Mouse (Mus musculus) forebrain, embryonic 14.5 days (tissue): ENCODE data around the gene Snrpa. TPM values are rescaled to one million over a fixed set of nuclear protein-coding genes. Genes with fewer than 3 reads are reported as not detected.

ENCODE experiments used
- ATAC-seq: fragments of 200-750 bp; cut with Nextera tagmentation; 2 replicates; pipeline ENCODE4 v1.8.0; 2017; ENCODE audit warnings: mild to moderate bottlenecking, moderate library complexity
- DNase-seq: peaks from one replicate; pipeline ENCODE4 v3.0.0-alpha.2; 2015; ENCODE audit warnings: low spot score
- H3K27ac ChIP-seq: fragments of 300-500 bp; sonication (generic); 2 replicates; pipeline ENCODE4 v1.5.1; 2014; ENCODE audit warnings: low read depth, mild to moderate bottlenecking, control low read depth, low read length, moderate library complexity
- H3K27me3 ChIP-seq: fragments of 300-500 bp; sonication (generic); replicated peaks from 2 replicates; pipeline ENCODE4 v1.6.1; 2014; ENCODE audit warnings: low read length, control low read depth, mixed read lengths; ENCODE audit not compliant: control insufficient read depth, insufficient read depth
- H3K36me3 ChIP-seq: fragments of 300-500 bp; sonication (generic); 2 replicates; pipeline ENCODE4 v1.6.1; 2014; ENCODE audit warnings: low read length, control low read depth; ENCODE audit not compliant: control insufficient read depth, insufficient read depth
- H3K4me1 ChIP-seq: fragments of 300-500 bp; sonication (generic); 2 replicates; pipeline ENCODE4 v1.6.1; 2014; ENCODE audit warnings: antibody characterized with exemption, low read length, control low read depth; ENCODE audit not compliant: control insufficient read depth, insufficient read depth
- H3K4me2 ChIP-seq: fragments of 300-500 bp; sonication (generic); 2 replicates; pipeline ENCODE4 v1.6.1; 2014; ENCODE audit warnings: mild to moderate bottlenecking, control low read depth, low read length
- H3K4me3 ChIP-seq: fragments of 300-500 bp; sonication (generic); 2 replicates; pipeline ENCODE4 v1.5.1; 2014; ENCODE audit warnings: low read depth, low read length, control low read depth
- H3K9ac ChIP-seq: fragments of 300-500 bp; sonication (generic); 2 replicates; pipeline ENCODE4 v1.6.1; 2014; ENCODE audit warnings: mild to moderate bottlenecking, low read length, control low read depth, moderate library complexity
- H3K9me3 ChIP-seq: fragments of 300-500 bp; sonication (generic); replicated peaks from 2 replicates; pipeline ENCODE4 v1.6.1; 2016; ENCODE audit warnings: low read length, control low read depth, mixed read lengths; ENCODE audit not compliant: control insufficient read depth
- WGBS: fragments of 180-500 bp; shearing (Covaris S2); extraction: QIAGEN DNeasy Blood & Tissue Kit; methylation state at CpG from one replicate; pipeline ENCODE4 v1.1.7; 2014; 5-methylcytosine and 5-hydroxymethylcytosine counted together
- microRNA counts: library from miRNA; unstranded; fragments of <30 nt; microRNA quantifications from one replicate; lab custom pipeline; 2016
- microRNA-seq: library from miRNA; unstranded; fragments of <30 nt; microRNA quantifications from one replicate; pipeline ENCODE4, GENCODE M21; 2016
- polyA plus RNA-seq: library from polyadenylated mRNA; unstranded; fragments of >200 nt; fragmentation: Nextera tagmentation; extraction: Ambion mirVana; gene quantifications from 2 replicates; pipeline ENCODE4 v1.2.1, GENCODE M21; 2014

The Snrpa gene
- polyA plus RNA-seq, 1 experiment from 2014 or later = 273 TPM

DNA sequence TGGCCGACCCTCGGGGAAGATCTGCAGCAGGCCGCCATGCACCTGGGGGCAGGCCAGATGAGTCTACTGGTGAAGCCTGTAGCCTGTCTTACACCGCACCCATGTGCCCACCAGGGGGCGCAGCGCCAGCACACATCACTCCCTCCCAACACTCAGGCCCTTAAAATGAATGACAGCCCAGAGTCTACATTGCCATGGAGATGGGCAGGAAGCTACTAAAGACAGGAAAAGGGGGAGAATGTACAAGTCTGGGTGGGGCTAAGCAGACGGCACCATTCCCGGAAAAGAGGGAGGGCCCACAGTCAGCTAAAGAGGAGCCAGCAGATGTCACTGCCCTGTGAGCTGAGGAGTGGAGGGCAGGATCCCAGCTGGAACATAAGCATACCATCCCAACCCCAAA lies 36.2 kb downstream of the Snrpa start:
- Histone ChIP-seq H3K9me3 (no peaks in the 10 kb centered on the region), H3K36me3 (peaks cover 64% of the 10 kb centered on the region), H3K4me3 (no peak overlapping the region), H3K4me2 (no peak overlapping the region), H3K9ac (no peak overlapping the region), H3K27me3 (no peaks in the 10 kb centered on the region), H3K27ac (peak overlapping the region; percentile 39; the same call in 1 of the 2 replicates), H3K4me1 (peaks cover 29% of the 10 kb centered on the region)
- 13% methylated on average over 8 of the region's 8 CpGs for WGBS
- ATAC-seq (peak; percentile 94), DNase-seq (peak; percentile 94)

DNA sequence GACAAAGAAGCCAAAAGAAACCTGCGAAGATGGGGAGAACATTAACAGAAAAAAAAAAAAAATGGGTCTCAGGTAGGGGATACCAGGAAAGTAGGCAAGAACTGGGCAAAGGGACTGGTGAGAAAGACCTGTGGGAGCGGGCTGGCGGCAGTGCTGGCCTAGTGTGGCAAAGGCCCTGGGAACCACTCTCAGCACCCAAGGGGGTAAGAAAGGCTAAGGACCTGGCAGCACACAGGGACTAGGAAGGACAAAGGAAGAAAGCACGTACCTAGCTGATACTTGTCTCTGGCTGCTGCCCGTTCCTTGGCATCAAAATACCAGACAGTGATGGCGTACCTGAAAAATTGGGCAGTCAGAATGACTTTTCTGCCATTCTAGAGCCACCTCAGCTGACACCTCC lies 36.8 kb downstream of the Snrpa start:
- ATAC-seq = no peak

DNA sequence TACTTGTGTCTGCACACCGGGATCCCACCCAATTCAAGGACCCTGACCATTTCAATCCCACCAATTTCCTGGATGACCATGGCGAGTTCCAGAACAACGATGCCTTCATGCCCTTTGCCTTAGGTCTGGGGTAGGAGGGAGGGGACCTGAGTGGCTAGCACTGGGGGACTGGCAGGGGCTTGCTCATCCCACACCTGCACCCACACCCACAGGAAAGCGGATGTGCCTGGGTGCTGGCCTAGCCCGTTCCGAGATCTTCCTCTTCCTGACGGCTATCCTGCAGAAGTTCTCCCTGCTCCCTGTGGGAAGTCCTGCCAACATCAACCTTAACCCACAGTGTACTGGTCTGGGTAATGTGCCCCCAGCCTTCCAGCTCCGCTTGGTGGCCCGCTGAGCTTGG lies 37.9 kb downstream of the Snrpa start:
- no peak overlapping the region for H3K9ac ChIP-seq

More for the DNA sequence above, 36.8 kb downstream of the Snrpa start:
- Histone ChIP-seq H3K4me3 (no peak overlapping the region), H3K27ac (no peak overlapping the region), H3K4me2 (no peak overlapping the region), H3K4me1 (peaks cover 23% of the 10 kb centered on the region), H3K9me3 (no peaks in the 10 kb centered on the region), H3K9ac (no peak overlapping the region), H3K27me3 (no peaks in the 10 kb centered on the region), H3K36me3 (peaks cover 58% of the 10 kb centered on the region)
- 93% methylated on average over 6 of the region's 6 CpGs for WGBS
- DNase-seq = no peak

DNA sequence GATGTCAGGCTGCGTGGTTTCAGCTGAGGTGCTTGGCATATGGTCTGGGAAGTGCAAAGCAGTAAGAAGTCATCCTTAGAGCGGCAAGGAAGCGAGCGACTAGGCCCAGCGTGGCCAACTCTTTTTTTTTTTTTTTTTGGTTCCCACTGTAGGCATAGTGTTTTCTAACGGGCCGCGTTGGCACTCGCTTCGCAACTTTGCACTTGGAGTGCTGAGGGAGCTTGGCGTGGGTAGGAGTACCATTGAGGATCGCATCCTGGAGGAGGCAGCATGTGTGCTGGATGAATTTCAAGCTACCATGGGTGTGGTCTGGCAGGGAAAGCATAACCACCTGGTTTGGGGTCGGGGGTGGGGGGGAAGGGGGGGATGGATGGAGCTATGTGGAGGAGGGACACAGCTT lies 40.1 kb downstream of the Snrpa start:
- no peak for ATAC-seq
- Histone ChIP-seq H3K4me3 (no peak overlapping the region), H3K4me2 (no peak overlapping the region), H3K27ac (no peak overlapping the region; the same call in 1 of the 2 replicates), H3K27me3 (no peaks in the 10 kb centered on the region), H3K36me3 (peaks cover 35% of the 10 kb centered on the region), H3K4me1 (peaks cover 5% of the 10 kb centered on the region), H3K9me3 (no peaks in the 10 kb centered on the region), H3K9ac (no peak overlapping the region)
- WGBS = 76% methylated on average over 13 of the region's 13 CpGs
- no peak for DNase-seq

More for the DNA sequence above, 37.9 kb downstream of the Snrpa start:
- Histone ChIP-seq H3K4me3 (no peak overlapping the region), H3K27me3 (no peaks in the 10 kb centered on the region), H3K9me3 (no peaks in the 10 kb centered on the region), H3K4me1 (peaks cover 12% of the 10 kb centered on the region), H3K27ac (no peak overlapping the region), H3K4me2 (no peak overlapping the region), H3K36me3 (peaks cover 47% of the 10 kb centered on the region)
- DNase-seq = no peak
- no peak for ATAC-seq
- 96% methylated on average over 9 of the region's 9 CpGs for WGBS

DNA sequence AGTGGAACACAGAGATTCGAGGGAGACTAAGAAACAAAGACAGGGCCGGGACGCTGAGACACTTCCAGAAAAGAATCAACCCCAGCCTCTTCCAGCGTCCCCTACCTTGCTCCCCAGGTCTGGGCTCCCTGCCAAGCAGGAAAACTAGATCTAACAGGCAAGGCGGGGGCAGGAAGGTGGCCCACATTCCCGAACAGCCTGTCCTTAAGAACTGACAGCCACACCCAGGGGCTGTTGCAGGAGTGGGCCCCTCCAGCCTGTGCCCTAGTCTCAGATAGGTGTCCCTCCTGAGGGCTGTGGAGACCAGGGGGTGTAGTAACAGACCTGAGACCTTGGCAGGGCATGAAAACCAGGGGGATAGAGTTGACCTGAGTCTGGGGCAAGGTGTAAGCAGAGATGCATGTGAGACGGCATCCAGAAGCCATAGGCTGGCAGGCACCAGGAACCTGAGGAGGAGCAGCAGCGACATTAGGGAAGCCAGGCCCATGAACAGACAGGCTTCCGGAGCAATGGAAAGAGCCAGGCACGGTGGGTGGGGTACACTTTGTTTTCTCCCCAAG lies 42.8 kb downstream of the Snrpa start, which contains the start of gene Cyp2t4:
TSS of gene Cyp2t4 (plus strand) at position 510 of the 560 bp plus-strand sequence.
- Histone ChIP-seq H3K4me1 (no peaks in the 10 kb centered on the region), H3K9ac (no peak within 1 kb of the TSS), H3K27me3 (no peaks in the 10 kb centered on the region), H3K4me2 (no peak within 1 kb of the TSS), H3K36me3 (peaks cover 12% of the 10 kb centered on the region), H3K27ac (no peak within 1 kb of the TSS), H3K9me3 (no peaks in the 10 kb centered on the region), H3K4me3 (no peak within 1 kb of the TSS)
- DNase-seq = no peak
- 72% methylated on average over 10 of the region's 10 CpGs for WGBS
- no peak for ATAC-seq

MicroRNAs within 50 kb of the gene (microRNA counts, 519-probe panel; counts per million panel counts)
- not detected for microRNA mmu-miR-1191 (lab: Ali Mortazavi, UCI)

Small RNA genes lying within 50 kb of the gene (microRNA-seq; reads per million reads assigned to microRNA genes)
- gene Mir1191 = 0.79 reads per million
- not detected for gene Mir3101

Other genes with a start within 250 kb of the Snrpa start
- gene Cyp2a12, start 167.2 kb downstream of the Snrpa start, polyA plus RNA-seq = not detected in 2 replicates
- gene Cyp2f2, start 76.4 kb downstream of the Snrpa start, polyA plus RNA-seq = not detected in 2 replicates
- 0.28 TPM in 1 of 2 replicates, not detected in the other for gene Cyp2t4, start 42.6 kb downstream of the Snrpa start, polyA plus RNA-seq
- gene Egln2, start 29.5 kb downstream of the Snrpa start, polyA plus RNA-seq = 42.2 and 54.2 TPM in 2 replicates
- 69.8 and 75.8 TPM in 2 replicates for gene Rab4b, start 17.4 kb downstream of the Snrpa start, polyA plus RNA-seq
- gene Gm21983, start 15.2 kb downstream of the Snrpa start, polyA plus RNA-seq = not detected in 2 replicates
- gene Mia, start 15.1 kb downstream of the Snrpa start, polyA plus RNA-seq = 11.9 and 15.6 TPM in 2 replicates
- gene BC024978, start 490 bp downstream of the Snrpa start, polyA plus RNA-seq = 2.8 and 3.2 TPM in 2 replicates
- 4.4 and 6.5 TPM in 2 replicates for gene Itpkc, start 32.4 kb upstream of the Snrpa start, polyA plus RNA-seq
- gene Coq8b, start 36.8 kb upstream of the Snrpa start, polyA plus RNA-seq = 21.1 and 22.9 TPM in 2 replicates
- 22.9 and 28.6 TPM in 2 replicates for gene Numbl, start 62.2 kb upstream of the Snrpa start, polyA plus RNA-seq
- 8.0 and 11.0 TPM in 2 replicates for gene Ltbp4, start 141.4 kb upstream of the Snrpa start, polyA plus RNA-seq
- 52.4 and 66.4 TPM in 2 replicates for gene Shkbp1, start 159.7 kb upstream of the Snrpa start, polyA plus RNA-seq
- 0.38 TPM in 1 of 2 replicates, not detected in the other for gene Gm20479, start 161.1 kb upstream of the Snrpa start, polyA plus RNA-seq